Mouse (Mus musculus): Measurements from ENCODE around the gene Dis3l. TPM values are rescaled to one million over a fixed set of nuclear protein-coding genes. Genes with fewer than 3 reads are reported as not detected.

Dis3l gene
- polyA plus RNA-seq, 1 experiment from 2014 or later: 21.9 TPM

- Histone ChIP-seq H3K36me3 (no peaks in the 10 kb centered on the region), H3K9ac (no peak overlapping the region), H3K27me3 (no peaks in the 10 kb centered on the region; the same call in 1 of the 2 replicates), H3K27ac (no peak overlapping the region), H3K4me1 (no peaks in the 10 kb centered on the region), H3K4me3 (no peak overlapping the region), H3K9me3 (replicated peaks) (no peaks in the 10 kb centered on the region), H3K4me2 (replicated peaks) (no peak overlapping the region)
- WGBS: 66% methylated on average over 5 of the region's 5 CpGs
- no peak for ATAC-seq (ENCODE audit: low FRiP score)
Observed at GRCm38 (mm10) chr9:64349490-64349889, 8.4 kb upstream of the Dis3l start.

- no peak for ATAC-seq (ENCODE audit: low FRiP score)
- Histone ChIP-seq H3K9ac (no peak overlapping the region), H3K36me3 (no peaks in the 10 kb centered on the region), H3K9me3 (replicated peaks) (no peaks in the 10 kb centered on the region), H3K4me3 (no peak overlapping the region), H3K4me1 (no peaks in the 10 kb centered on the region), H3K27ac (no peak overlapping the region), H3K4me2 (replicated peaks) (no peak overlapping the region), H3K27me3 (no peaks in the 10 kb centered on the region)
- WGBS: 0% methylated on average over 1 of the region's 1 CpGs
Observed at GRCm38 (mm10) chr9:64347377-64347776, 6.3 kb upstream of the Dis3l start.

- 66% methylated on average over 5 of the region's 5 CpGs for WGBS
- 0 out of 2 replicates have a peak, but pooled peaks cover 3% of the 10 kb centered on the region for H3K4me1 ChIP-seq
- no peak overlapping the region for H3K9ac ChIP-seq
- no peak for ATAC-seq (ENCODE audit: low FRiP score)
- H3K4me3 ChIP-seq: no peak overlapping the region
- H3K27ac ChIP-seq: no peak overlapping the region
- no peaks in the 10 kb centered on the region for H3K27me3 ChIP-seq
- no peaks in the 10 kb centered on the region for H3K36me3 ChIP-seq
- H3K9me3 ChIP-seq (replicated peaks): no peaks in the 10 kb centered on the region
- H3K4me2 ChIP-seq (replicated peaks): no peak overlapping the region
Observed at GRCm38 (mm10) chr9:64345931-64346330, 4.8 kb upstream of the Dis3l start.

- Histone ChIP-seq H3K4me3 (no peak overlapping the region), H3K9me3 (replicated peaks) (no peaks in the 10 kb centered on the region), H3K36me3 (no peaks in the 10 kb centered on the region), H3K27ac (no peak overlapping the region), H3K9ac (no peak overlapping the region), H3K27me3 (no peaks in the 10 kb centered on the region), H3K4me1 (peaks cover 14% of the 10 kb centered on the region), H3K4me2 (replicated peaks) (no peak overlapping the region)
- ATAC-seq (ENCODE audit: low FRiP score): no peak
- WGBS: 81% methylated on average over 2 of the region's 2 CpGs
Observed at GRCm38 (mm10) chr9:64343656-64344055, 2.6 kb upstream of the Dis3l start.

GRCm38 (mm10) chr9:64341671-64342070 is 583 bp upstream of the Dis3l start:
- H3K27me3 ChIP-seq: no peaks in the 10 kb centered on the region
- H3K9me3 ChIP-seq (replicated peaks): no peaks in the 10 kb centered on the region
- H3K4me2 ChIP-seq (replicated peaks): peak overlapping the region; percentile 69; the same call in 1 of the 2 replicates
- no peak for ATAC-seq (ENCODE audit: low FRiP score)
- peaks cover 14% of the 10 kb centered on the region for H3K4me1 ChIP-seq
- WGBS: 90% methylated on average over 8 of the region's 8 CpGs
- H3K9ac ChIP-seq: no peak overlapping the region
- peak overlapping the region; percentile 99 for H3K27ac ChIP-seq
- no peak overlapping the region for H3K4me3 ChIP-seq
- no peaks in the 10 kb centered on the region for H3K36me3 ChIP-seq

GRCm38 (mm10) chr9:64340351-64341253 is 486 bp downstream of the Dis3l start:
- no peaks in the 10 kb centered on the region for H3K36me3 ChIP-seq
- under 1% methylated on average over 82 of the region's 85 CpGs for WGBS
- peak; percentile 93 for ATAC-seq (ENCODE audit: low FRiP score)
- H3K27ac ChIP-seq: peak overlapping the region; percentile 99
- H3K9ac ChIP-seq: peak overlapping the region; percentile 94
- H3K4me1 ChIP-seq: peaks cover 14% of the 10 kb centered on the region
- peak overlapping the region; percentile 69 for H3K4me2 ChIP-seq (replicated peaks)
- H3K9me3 ChIP-seq (replicated peaks): no peaks in the 10 kb centered on the region
- H3K4me3 ChIP-seq: peak overlapping the region; percentile 57
- no peaks in the 10 kb centered on the region for H3K27me3 ChIP-seq

GRCm38 (mm10) chr9:64339361-64339760 is 1.7 kb downstream of the Dis3l start:
- H3K4me3 ChIP-seq: 0 out of 2 replicates have a peak overlapping the region, but pooled peaks have one; percentile 57
- 25% methylated on average over 8 of the region's 8 CpGs for WGBS

GRCm38 (mm10) chr9:64335825-64336224 is 5.3 kb downstream of the Dis3l start:
- Histone ChIP-seq H3K27me3 (no peaks in the 10 kb centered on the region), H3K4me1 (peaks cover 10% of the 10 kb centered on the region), H3K4me3 (no peak overlapping the region), H3K36me3 (no peaks in the 10 kb centered on the region), H3K9ac (no peak overlapping the region), H3K4me2 (replicated peaks) (no peak overlapping the region), H3K9me3 (replicated peaks) (no peaks in the 10 kb centered on the region), H3K27ac (no peak overlapping the region)
- WGBS: 89% methylated on average over 6 of the region's 6 CpGs
- no peak for ATAC-seq (ENCODE audit: low FRiP score)

More at GRCm38 (mm10) chr9:64339361-64339760, 1.7 kb downstream of the Dis3l start:
- peaks cover 14% of the 10 kb centered on the region for H3K4me1 ChIP-seq
- no peaks in the 10 kb centered on the region for H3K9me3 ChIP-seq (replicated peaks)
- no peak for ATAC-seq (ENCODE audit: low FRiP score)
- H3K27ac ChIP-seq: no peak overlapping the region
- H3K9ac ChIP-seq: peak overlapping the region; percentile 27; the same call in 1 of the 2 replicates
- peak overlapping the region; percentile 69; the same call in 1 of the 2 replicates for H3K4me2 ChIP-seq (replicated peaks)
- no peaks in the 10 kb centered on the region for H3K27me3 ChIP-seq
- H3K36me3 ChIP-seq: no peaks in the 10 kb centered on the region

- no peak overlapping the region for H3K4me2 ChIP-seq (replicated peaks)
- H3K9ac ChIP-seq: no peak overlapping the region
- H3K27me3 ChIP-seq: no peaks in the 10 kb centered on the region
- H3K9me3 ChIP-seq (replicated peaks): no peaks in the 10 kb centered on the region
- WGBS: 91% methylated on average over 7 of the region's 7 CpGs
- H3K4me3 ChIP-seq: no peak overlapping the region
- ATAC-seq (ENCODE audit: low FRiP score): no peak
- H3K36me3 ChIP-seq: peaks cover 78% of the 10 kb centered on the region
- no peak overlapping the region for H3K27ac ChIP-seq
- H3K4me1 ChIP-seq: no peaks in the 10 kb centered on the region
Observed at GRCm38 (mm10) chr9:64323976-64324375, 17.1 kb downstream of the Dis3l start.

- ATAC-seq (ENCODE audit: low FRiP score): no peak
- WGBS: 97% methylated on average over 5 of the region's 5 CpGs
Observed at GRCm38 (mm10) chr9:64316986-64317385, 24.1 kb downstream of the Dis3l start.

GRCm38 (mm10) chr9:64314696-64315095 is 26.4 kb downstream of the Dis3l start:
- no peak for ATAC-seq (ENCODE audit: low FRiP score)
- no peaks in the 10 kb centered on the region for H3K4me1 ChIP-seq
- peaks cover 56% of the 10 kb centered on the region for H3K36me3 ChIP-seq
- H3K27me3 ChIP-seq: no peaks in the 10 kb centered on the region
- 94% methylated on average over 6 of the region's 6 CpGs for WGBS
- no peak overlapping the region for H3K27ac ChIP-seq
- no peak overlapping the region for H3K4me2 ChIP-seq (replicated peaks)
- no peak overlapping the region for H3K4me3 ChIP-seq
- no peaks in the 10 kb centered on the region for H3K9me3 ChIP-seq (replicated peaks)
- H3K9ac ChIP-seq: no peak overlapping the region

More at GRCm38 (mm10) chr9:64316986-64317385, 24.1 kb downstream of the Dis3l start:
- no peaks in the 10 kb centered on the region for H3K9me3 ChIP-seq (replicated peaks)
- H3K4me1 ChIP-seq: no peaks in the 10 kb centered on the region
- H3K27me3 ChIP-seq: no peaks in the 10 kb centered on the region
- no peak overlapping the region for H3K9ac ChIP-seq
- H3K4me2 ChIP-seq (replicated peaks): no peak overlapping the region
- H3K27ac ChIP-seq: no peak overlapping the region
- H3K4me3 ChIP-seq: no peak overlapping the region
- peaks cover 64% of the 10 kb centered on the region for H3K36me3 ChIP-seq

GRCm38 (mm10) chr9:64312128-64312527 is 29.0 kb downstream of the Dis3l start:
- H3K4me1 ChIP-seq: no peaks in the 10 kb centered on the region
- no peak for ATAC-seq (ENCODE audit: low FRiP score)
- no peak overlapping the region for H3K4me2 ChIP-seq (replicated peaks)
- no peak overlapping the region for H3K27ac ChIP-seq
- peaks cover 46% of the 10 kb centered on the region for H3K36me3 ChIP-seq
- no peak overlapping the region for H3K9ac ChIP-seq
- no peaks in the 10 kb centered on the region for H3K9me3 ChIP-seq (replicated peaks)
- no peak overlapping the region for H3K4me3 ChIP-seq
- H3K27me3 ChIP-seq: no peaks in the 10 kb centered on the region
- 26% methylated on average over 1 of the region's 1 CpGs for whole genome bisulfite sequencing

Measured in hindbrain, embryonic 12.5 days (tissue).